Mouse (Mus musculus) T-helper 2 cell (primary cell): ENCODE measurements around the gene Ypel1.

Experiments
- in situ Hi-C: fragments of 300-600 bp; cut with MboI, MseI; formaldehyde crosslinking; loops from one replicate; pipeline ENCODE4 v1.15.1; 2025; ENCODE audit warnings: high pct_unique_total_duplicates

The Ypel1 gene

GRCm38 (mm10) chr16:17086669-17087193, 17.2 kb downstream of the Ypel1 start:
- in situ Hi-C loops = no loop called here

GRCm38 (mm10) chr16:17088346-17088745, 18.9 kb downstream of the Ypel1 start:
- in situ Hi-C loops = no loop called here

- in situ Hi-C loops = no loop called here
Observed at GRCm38 (mm10) chr16:17096938-17097337, 27.4 kb downstream of the Ypel1 start.

GRCm38 (mm10) chr16:17102630-17103220, 33.2 kb downstream of the Ypel1 start:
- in situ Hi-C loops = no loop called here

- in situ Hi-C loops = no loop called here
Observed at GRCm38 (mm10) chr16:17104600-17104999, 35.1 kb downstream of the Ypel1 start.

GRCm38 (mm10) chr16:17110771-17111743, 41.6 kb downstream of the Ypel1 start, which contains the start of gene Ppil2:
Gene Ppil2, minus strand, starts transcription at chr16:17111257.
- in situ Hi-C loops = no loop called here

- in situ Hi-C loops = no loop called here
Observed at GRCm38 (mm10) chr16:17117309-17117799, 47.9 kb downstream of the Ypel1 start.

GRCm38 (mm10) chr16:17121569-17121968, 52.1 kb downstream of the Ypel1 start:
- in situ Hi-C loops = no loop called here

GRCm38 (mm10) chr16:17124119-17124870, 54.8 kb downstream of the Ypel1 start:
- in situ Hi-C loops = no loop called here

- in situ Hi-C loops = no loop called here
Observed at GRCm38 (mm10) chr16:17124871-17125520, 55.5 kb downstream of the Ypel1 start, which contains the start of gene 2610318N02Rik. Gene 2610318N02Rik, minus strand, starts transcription at chr16:17125167.

- in situ Hi-C loops = no loop called here
Observed at GRCm38 (mm10) chr16:17127292-17127691, 57.8 kb downstream of the Ypel1 start.

- in situ Hi-C loops = loop anchor here (5.0 kb wide), 1 partner anchor 71 kb away; the partner anchor contains the start of gene Ube2l3
Observed at GRCm38 (mm10) chr16:17131191-17132088, 61.9 kb downstream of the Ypel1 start.

- in situ Hi-C loops = loop anchor here (5.0 kb wide), 1 partner anchor 70 kb away; the partner anchor contains the start of gene Ube2l3
Observed at GRCm38 (mm10) chr16:17132089-17132905, 62.8 kb downstream of the Ypel1 start, which contains the start of gene Sdf2l1. Gene Sdf2l1, minus strand, starts transcription at chr16:17132383.

GRCm38 (mm10) chr16:17132906-17133200, 63.4 kb downstream of the Ypel1 start:
- in situ Hi-C loops = loop anchor here (5.0 kb wide), 1 partner anchor 69 kb away; the partner anchor contains the start of gene Ube2l3
